Mouse (Mus musculus) macrophage (primary cell): ENCODE results near the gene Lmo2. TPM values are rescaled to one million over a fixed set of nuclear protein-coding genes. Genes with fewer than 3 reads are reported as not detected.
A peak's percentile ranks its signal among the peaks of the same experiment; 100 is the strongest.

ENCODE experiments used
- H3K27ac ChIP-seq: fragments of 350-480 bp; formaldehyde crosslinking; 2 replicates; pipeline ENCODE4 v1.9.0; 2021
- H3K36me3 ChIP-seq: fragments of 350-480 bp; formaldehyde crosslinking; 2 replicates; pipeline ENCODE4 v1.9.0; 2021; ENCODE audit errors: inconsistent target
- H3K4me3 ChIP-seq: fragments of 350-480 bp; formaldehyde crosslinking; 2 replicates; pipeline ENCODE4 v1.9.0; 2021; ENCODE audit errors: inconsistent target
- H3K79me2 ChIP-seq: fragments of 350-480 bp; formaldehyde crosslinking; 2 replicates; pipeline ENCODE4 v1.9.0; 2021; ENCODE audit errors: inconsistent target
- WGBS: methylation state at CpG from one replicate; pipeline ENCODE4 v1.1.7; 2026; ENCODE audit warnings: inconsistent platforms; ENCODE audit not compliant: missing documents; 5-methylcytosine and 5-hydroxymethylcytosine counted together
- polyA plus RNA-seq: library from polyadenylated mRNA; stranded (reverse); fragments of 250-400 nt; gene quantifications from 3 replicates; pipeline ENCODE4 v1.2.4, GENCODE M21; 2018; ENCODE audit warnings: inconsistent platforms

Lmo2 gene
- polyA plus RNA-seq, 1 experiment from 2014 or later = 246 TPM

DNA sequence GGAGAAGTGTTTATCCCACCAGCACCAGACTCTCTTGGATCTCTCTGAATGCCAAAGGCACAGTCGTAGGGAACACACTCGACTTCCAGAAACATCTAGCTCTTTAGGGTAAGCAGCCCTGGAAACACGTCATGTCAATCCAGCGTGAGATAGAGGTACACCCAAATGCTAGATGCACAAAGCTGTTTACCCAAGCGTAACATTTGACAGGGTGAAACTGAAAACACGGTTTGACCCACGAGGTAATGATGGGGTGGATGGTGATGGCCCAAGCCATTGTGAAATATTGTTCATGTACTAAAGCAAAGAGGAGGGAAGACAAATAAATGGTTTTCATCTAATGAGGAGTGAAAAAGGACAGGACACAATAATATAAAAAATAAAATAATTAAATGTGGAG is 23.5 kb upstream of the Lmo2 start:
- Histone ChIP-seq H3K36me3 (no peaks in the 10 kb centered on the region), H3K4me3 (no peak overlapping the region), H3K27ac (peak overlapping the region; percentile 46), H3K79me2 (no peaks in the 10 kb centered on the region)
- WGBS = 21% methylated on average over 7 of the region's 7 CpGs

DNA sequence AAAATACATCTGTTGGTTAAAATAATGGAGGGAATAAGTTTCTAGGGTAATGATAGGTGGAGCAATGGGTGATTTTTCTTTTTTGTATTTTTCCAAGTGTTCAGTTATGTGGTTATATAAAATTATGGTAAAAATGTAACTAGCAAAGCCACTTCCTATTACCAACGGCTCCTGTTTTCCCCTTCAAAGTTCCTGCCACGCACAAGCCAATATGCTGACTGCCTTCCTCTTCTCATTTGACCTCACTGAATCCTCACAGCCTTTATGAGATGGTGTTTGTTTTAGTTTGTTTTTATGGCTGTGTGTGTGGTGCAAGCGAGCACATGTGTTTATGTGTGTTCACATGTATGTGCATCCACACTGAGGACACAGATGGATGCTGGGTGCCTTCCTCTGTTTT is 23.1 kb upstream of the Lmo2 start:
- no peaks in the 10 kb centered on the region for H3K79me2 ChIP-seq
- H3K4me3 ChIP-seq = no peak overlapping the region
- 7% methylated on average over 3 of the region's 3 CpGs for WGBS
- H3K27ac ChIP-seq = peak overlapping the region; percentile 46
- no peaks in the 10 kb centered on the region for H3K36me3 ChIP-seq

GRCm38 (mm10) chr2:103935691-103936435 is 21.9 kb upstream of the Lmo2 start:
- Histone ChIP-seq H3K4me3 (no peak overlapping the region), H3K79me2 (no peaks in the 10 kb centered on the region), H3K36me3 (no peaks in the 10 kb centered on the region), H3K27ac (0 out of 2 replicates have a peak overlapping the region, but pooled peaks have one; percentile 46)
- 73% methylated on average over 10 of the region's 10 CpGs for WGBS

DNA sequence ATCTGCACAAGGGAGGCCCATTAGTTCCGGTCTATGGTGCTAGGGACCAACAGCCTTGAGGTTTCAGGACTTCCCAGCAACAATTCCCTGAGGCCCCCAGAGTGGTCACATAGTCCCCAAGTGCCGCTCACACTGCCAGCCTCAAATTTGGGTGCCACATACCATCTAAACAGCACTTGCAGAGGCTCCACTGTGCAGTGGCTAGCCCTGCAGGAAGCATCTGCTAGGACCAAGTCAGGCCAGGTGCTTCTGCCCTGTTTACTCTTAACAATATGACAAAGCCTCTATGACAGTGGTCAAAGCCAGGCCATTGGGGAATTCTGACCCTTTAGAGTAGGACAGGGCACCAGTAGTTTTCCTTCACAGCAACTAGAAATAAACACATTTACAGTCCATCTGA is 21.1 kb upstream of the Lmo2 start:
- H3K4me3 ChIP-seq = no peak overlapping the region

GRCm38 (mm10) chr2:103937670-103938069 is 20.1 kb upstream of the Lmo2 start:
- Histone ChIP-seq H3K36me3 (no peaks in the 10 kb centered on the region), H3K4me3 (no peak overlapping the region), H3K79me2 (no peaks in the 10 kb centered on the region), H3K27ac (no peak overlapping the region)
- WGBS = 87% methylated on average over 2 of the region's 2 CpGs

More for the DNA sequence above, 21.1 kb upstream of the Lmo2 start:
- no peaks in the 10 kb centered on the region for H3K36me3 ChIP-seq
- H3K27ac ChIP-seq = no peak overlapping the region
- WGBS = 81% methylated on average over 2 of the region's 2 CpGs
- H3K79me2 ChIP-seq = no peaks in the 10 kb centered on the region

- H3K36me3 ChIP-seq = no peaks in the 10 kb centered on the region
- H3K4me3 ChIP-seq = no peak overlapping the region
- no peak overlapping the region for H3K27ac ChIP-seq
- H3K79me2 ChIP-seq = no peaks in the 10 kb centered on the region
- WGBS = 92% methylated on average over 1 of the region's 1 CpGs
Measured at GRCm38 (mm10) chr2:103938573-103938972, 19.2 kb upstream of the Lmo2 start.

DNA sequence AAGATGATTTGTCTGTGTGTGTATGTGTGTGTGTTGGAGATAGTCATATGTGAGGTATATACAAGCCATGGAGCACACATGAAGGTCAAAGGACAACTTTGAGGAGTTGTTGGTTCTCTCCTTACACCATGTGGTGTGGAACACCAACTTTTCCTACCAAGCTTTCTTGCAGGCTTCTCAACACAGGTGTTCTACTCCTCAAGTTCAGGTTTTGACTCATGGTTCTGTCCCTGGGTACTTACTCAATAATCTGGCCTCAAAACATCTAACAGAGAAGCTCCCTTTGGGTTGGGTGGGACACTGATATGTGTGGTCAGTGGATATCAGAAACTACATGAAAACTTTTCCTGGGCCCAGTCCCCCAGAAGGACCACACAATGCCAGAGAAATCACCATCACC is 18.8 kb upstream of the Lmo2 start:
- Histone ChIP-seq H3K4me3 (no peak overlapping the region), H3K27ac (no peak overlapping the region), H3K79me2 (no peaks in the 10 kb centered on the region), H3K36me3 (no peaks in the 10 kb centered on the region)

DNA sequence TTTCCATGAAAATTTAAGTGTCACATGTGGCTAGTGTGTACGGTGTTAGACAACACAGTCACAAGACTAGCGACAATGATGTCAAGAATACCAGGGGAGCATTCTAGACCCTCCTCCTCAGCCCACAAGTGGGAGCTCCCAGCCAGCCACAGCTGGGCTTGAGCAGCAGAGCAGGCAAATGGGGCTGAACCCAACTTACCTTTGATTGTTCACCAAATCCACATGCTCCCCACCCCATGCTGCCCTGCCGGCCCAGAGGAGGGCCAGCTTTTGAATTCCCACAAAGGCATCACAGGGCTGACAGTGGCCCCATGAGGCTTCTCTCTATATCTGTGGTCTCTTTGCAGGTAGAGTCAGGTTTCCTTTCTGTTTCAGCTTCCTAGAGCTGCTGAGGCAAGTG is 16.7 kb upstream of the Lmo2 start:
- Histone ChIP-seq H3K79me2 (no peaks in the 10 kb centered on the region), H3K36me3 (no peaks in the 10 kb centered on the region), H3K27ac (no peak overlapping the region), H3K4me3 (no peak overlapping the region)
- WGBS = 66% methylated on average over 3 of the region's 3 CpGs

GRCm38 (mm10) chr2:103944859-103945258 is 12.9 kb upstream of the Lmo2 start:
- H3K79me2 ChIP-seq = no peaks in the 10 kb centered on the region
- H3K27ac ChIP-seq = peak overlapping the region; percentile 98
- H3K36me3 ChIP-seq = no peaks in the 10 kb centered on the region
- 2% methylated on average over 2 of the region's 2 CpGs for WGBS
- H3K4me3 ChIP-seq = no peak overlapping the region

GRCm38 (mm10) chr2:103945571-103946092 is 12.2 kb upstream of the Lmo2 start:
- 3% methylated on average over 5 of the region's 5 CpGs for WGBS
- no peaks in the 10 kb centered on the region for H3K79me2 ChIP-seq
- H3K4me3 ChIP-seq = peak overlapping the region; percentile 6; the same call in 1 of the 2 replicates
- H3K36me3 ChIP-seq = no peaks in the 10 kb centered on the region
- H3K27ac ChIP-seq = peak overlapping the region; percentile 98

GRCm38 (mm10) chr2:103946892-103947291 is 10.9 kb upstream of the Lmo2 start:
- Histone ChIP-seq H3K79me2 (no peaks in the 10 kb centered on the region), H3K36me3 (no peaks in the 10 kb centered on the region), H3K4me3 (no peak overlapping the region), H3K27ac (peak overlapping the region; percentile 98; the same call in 1 of the 2 replicates)
- WGBS = 25% methylated on average over 8 of the region's 8 CpGs

DNA sequence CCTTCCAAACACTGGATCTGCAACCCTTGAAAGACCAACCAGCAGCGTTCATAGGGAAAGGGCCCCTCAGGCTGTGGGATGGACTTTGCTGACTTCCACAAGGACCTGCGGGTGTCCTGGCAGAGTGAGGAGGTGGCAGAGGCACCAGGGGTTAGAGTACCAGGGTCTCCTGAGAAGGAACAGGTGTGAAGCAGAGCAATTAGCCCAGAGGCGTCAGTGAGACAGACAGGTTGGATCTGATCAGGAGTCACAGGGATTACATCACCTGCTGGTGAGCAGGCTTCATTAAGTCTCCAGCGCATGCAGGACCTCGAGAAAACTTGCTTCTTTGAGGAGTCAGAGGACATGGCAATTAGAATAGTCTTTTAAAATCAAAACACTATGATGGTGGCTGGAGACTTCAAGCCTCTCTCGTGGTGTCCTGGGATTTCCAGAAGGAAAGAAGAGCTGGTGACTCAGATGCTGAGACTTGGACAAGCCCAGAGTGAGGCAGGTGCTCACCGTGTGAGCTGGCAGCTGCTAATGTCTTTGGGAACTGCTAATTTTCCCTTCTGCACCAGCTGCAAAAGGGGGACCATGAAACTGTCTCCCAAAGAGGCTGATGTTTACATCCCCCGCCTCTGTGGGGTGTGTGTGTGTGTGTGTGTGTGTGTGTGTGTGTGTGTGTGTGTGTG is 9.7 kb upstream of the Lmo2 start:
- no peak overlapping the region for H3K4me3 ChIP-seq
- 74% methylated on average over 8 of the region's 8 CpGs for WGBS
- H3K36me3 ChIP-seq = no peaks in the 10 kb centered on the region
- H3K27ac ChIP-seq = no peak overlapping the region
- H3K79me2 ChIP-seq = no peaks in the 10 kb centered on the region

DNA sequence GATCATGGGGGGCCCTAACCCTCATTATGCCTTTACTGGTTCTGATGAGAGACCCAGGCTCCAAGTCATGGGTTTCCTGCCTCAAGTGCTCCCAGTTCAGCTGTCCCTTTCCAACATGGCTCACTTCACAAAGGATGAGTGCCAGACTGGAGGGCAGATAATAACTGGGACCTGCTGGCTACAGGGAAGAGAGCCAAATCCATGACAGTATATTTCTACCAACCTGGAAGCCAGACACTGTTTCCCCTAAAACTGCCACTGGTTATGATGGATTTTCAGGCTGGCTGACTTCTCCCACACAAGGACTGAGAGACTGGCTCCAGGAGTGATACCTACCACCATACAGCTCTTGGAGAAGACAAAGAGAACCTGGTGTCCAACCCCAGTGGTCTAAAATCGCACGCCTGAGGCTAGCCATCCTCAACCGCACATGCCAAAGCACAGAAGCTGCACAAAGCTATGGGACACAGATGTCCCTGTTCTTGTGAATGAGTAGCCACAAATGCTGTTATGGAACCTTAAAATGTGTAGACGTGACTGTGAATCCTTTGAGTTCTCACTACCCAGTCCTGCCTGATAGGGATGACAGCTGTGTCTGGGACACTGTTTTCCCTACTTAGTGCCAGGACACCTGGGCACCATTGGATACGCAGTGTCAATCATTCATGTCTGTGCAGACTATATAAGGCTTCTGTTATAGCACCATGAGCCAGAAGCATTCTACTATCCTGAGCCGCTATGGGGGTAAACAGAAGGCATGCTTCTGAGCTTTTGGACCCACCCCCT is 4.5 kb upstream of the Lmo2 start:
- H3K36me3 ChIP-seq = no peaks in the 10 kb centered on the region

GRCm38 (mm10) chr2:103955714-103956113 is 2.1 kb upstream of the Lmo2 start:
- Histone ChIP-seq H3K79me2 (no peaks in the 10 kb centered on the region), H3K27ac (peak overlapping the region; percentile 55), H3K36me3 (no peaks in the 10 kb centered on the region), H3K4me3 (no peak overlapping the region)
- 14% methylated on average over 3 of the region's 3 CpGs for WGBS

More for the DNA sequence above, 4.5 kb upstream of the Lmo2 start:
- no peaks in the 10 kb centered on the region for H3K79me2 ChIP-seq
- no peak overlapping the region for H3K4me3 ChIP-seq
- 90% methylated on average over 6 of the region's 6 CpGs for WGBS
- no peak overlapping the region for H3K27ac ChIP-seq

DNA sequence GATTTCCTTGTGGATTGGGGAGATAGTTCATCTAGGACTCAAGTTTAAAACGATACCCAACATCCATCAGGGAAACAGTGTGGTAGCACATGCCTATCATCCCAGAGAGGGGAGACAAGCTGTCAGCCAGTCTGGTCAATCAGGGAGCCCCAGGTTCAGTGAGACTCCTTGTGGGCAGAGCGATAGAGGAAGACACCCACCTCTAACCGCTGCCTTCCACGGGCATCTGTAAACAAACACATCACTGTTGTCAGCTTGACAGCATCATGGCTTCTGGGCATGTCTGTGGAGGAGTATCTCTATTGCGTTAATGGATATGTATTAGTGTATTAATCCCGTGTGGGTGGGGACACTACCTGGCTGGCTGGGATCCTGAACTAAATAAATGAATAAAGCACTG is 919 bp upstream of the Lmo2 start:
- WGBS = 89% methylated on average over 6 of the region's 6 CpGs
- no peaks in the 10 kb centered on the region for H3K79me2 ChIP-seq
- H3K36me3 ChIP-seq = no peaks in the 10 kb centered on the region
- no peak overlapping the region for H3K4me3 ChIP-seq
- H3K27ac ChIP-seq = no peak overlapping the region
